Mouse (Mus musculus): ENCODE data around the gene Nop14. TPM values are rescaled to one million over a fixed set of nuclear protein-coding genes. Genes with fewer than 3 reads are reported as not detected.
"Not testable (repeated sequence)": the region's sequence is repeated elsewhere in the genome, so short reads cannot be mapped to it uniquely, and the experiment has no call there.

The Nop14 gene
- total RNA-seq, 2 experiments from 2014 or later, result 16.2 to 16.6 TPM

- DNase-seq (ENCODE audit: low spot score in 2 of 2), result no peak
Observed at GRCm38 (mm10) chr5:34633641-34634040, 26.3 kb downstream of the Nop14 start.

- DNase-seq (ENCODE audit: low spot score in 2 of 2), result no peak
Observed at GRCm38 (mm10) chr5:34632996-34633395, 27.0 kb downstream of the Nop14 start.

GRCm38 (mm10) chr5:34609966-34610365 lies 50.0 kb downstream of the Nop14 start:
- DNase-seq (ENCODE audit: low spot score in 2 of 2), result no peak

- DNase-seq (ENCODE audit: low spot score in 2 of 2), result no peak
Observed at GRCm38 (mm10) chr5:34608226-34608625, 51.7 kb downstream of the Nop14 start.

GRCm38 (mm10) chr5:34607100-34607880 lies 52.7 kb downstream of the Nop14 start:
- DNase-seq (ENCODE audit: low spot score in 2 of 2), result no peak

GRCm38 (mm10) chr5:34604576-34604975 lies 55.4 kb downstream of the Nop14 start:
- DNase-seq (ENCODE audit: low spot score in 2 of 2), result no peak

- no peak for DNase-seq (ENCODE audit: low spot score in 2 of 2)
Observed at GRCm38 (mm10) chr5:34593202-34593727, 66.7 kb downstream of the Nop14 start.

- DNase-seq (ENCODE audit: low spot score in 2 of 2), result no peak
Observed at GRCm38 (mm10) chr5:34592666-34593065, 67.3 kb downstream of the Nop14 start.

- DNase-seq (ENCODE audit: low spot score in 2 of 2), result not testable (repeated sequence)
Observed at GRCm38 (mm10) chr5:34592224-34592623, 67.7 kb downstream of the Nop14 start.

- DNase-seq (ENCODE audit: low spot score in 2 of 2), result no peak
Observed at GRCm38 (mm10) chr5:34591388-34592004, 68.5 kb downstream of the Nop14 start.

- DNase-seq (ENCODE audit: low spot score in 2 of 2), result no peak
Observed at GRCm38 (mm10) chr5:34590702-34591101, 69.2 kb downstream of the Nop14 start.

- DNase-seq (ENCODE audit: low spot score in 2 of 2), result no peak
Observed at GRCm38 (mm10) chr5:34590059-34590458, 69.9 kb downstream of the Nop14 start.

Other genes with a start within 250 kb of the Nop14 start
- 10 to 100 TPM; 20.2 to 22.0 TPM for gene Tnip2, start 146.2 kb downstream of the Nop14 start, total RNA-seq (2021)
- 1 to 10 TPM; 2.4 to 2.9 TPM for gene Sh3bp2, start 134.3 kb downstream of the Nop14 start, total RNA-seq (2021)
- gene Add1, start 86.5 kb downstream of the Nop14 start, total RNA-seq (2021), result 100 to 1,000 TPM; 426 to 440 TPM
- gene Mfsd10, start 22.9 kb downstream of the Nop14 start, total RNA-seq (2021), result 10 to 100 TPM; 43.4 to 45.7 TPM
- gene Grk4, start 231 bp upstream of the Nop14 start, total RNA-seq (2021), result 1 to 10 TPM; 4.1 to 4.8 TPM
- 10 to 100 TPM; 78.9 to 80.3 TPM for gene Htt, start 101.6 kb upstream of the Nop14 start, total RNA-seq (2021)
- gene Msantd1, start 247.9 kb upstream of the Nop14 start, total RNA-seq (2021), result 1 to 10 TPM; 3.8 to 6.4 TPM

Data from left cerebral cortex, adult 18-20 months (tissue).